Mouse (Mus musculus) limb, embryonic 13.5 days (tissue): ENCODE measurements around the gene Znrf2. TPM values are rescaled to one million over a fixed set of nuclear protein-coding genes. Genes with fewer than 3 reads are reported as not detected.

Source experiments
- ATAC-seq: fragments of 200-750 bp; cut with Nextera tagmentation; 2 replicates; pipeline ENCODE4 v1.8.0; 2017; ENCODE audit warnings: low read depth, moderate number of reproducible peaks, moderate TSS enrichment; ENCODE audit not compliant: low FRiP score
- H3K27ac ChIP-seq: fragments of 300-500 bp; sonication (generic); 2 replicates; pipeline ENCODE4 v1.5.1; 2015; ENCODE audit warnings: inconsistent platforms, mild to moderate bottlenecking, moderate library complexity
- H3K27me3 ChIP-seq: fragments of 300-500 bp; sonication (generic); 2 replicates; pipeline ENCODE4 v1.6.1; 2015; ENCODE audit warnings: mild to moderate bottlenecking, inconsistent platforms
- H3K36me3 ChIP-seq: fragments of 300-500 bp; sonication (generic); 2 replicates; pipeline ENCODE4 v1.6.1; 2015; ENCODE audit warnings: inconsistent platforms, mild to moderate bottlenecking, moderate library complexity
- H3K4me1 ChIP-seq: fragments of 300-500 bp; sonication (generic); 2 replicates; pipeline ENCODE4 v1.6.1; 2015; ENCODE audit warnings: inconsistent platforms
- H3K4me2 ChIP-seq: fragments of 300-500 bp; sonication (generic); replicated peaks from 2 replicates; pipeline ENCODE4 v1.6.1; 2015; ENCODE audit warnings: inconsistent platforms, mild to moderate bottlenecking, moderate library complexity
- H3K4me3 ChIP-seq: fragments of 300-500 bp; sonication (generic); 2 replicates; pipeline ENCODE4 v1.5.1; 2015; ENCODE audit warnings: moderate library complexity, mild to moderate bottlenecking, inconsistent platforms
- H3K9ac ChIP-seq: fragments of 300-500 bp; sonication (generic); 2 replicates; pipeline ENCODE4 v1.6.1; 2015; ENCODE audit warnings: mild to moderate bottlenecking, inconsistent platforms
- H3K9me3 ChIP-seq: fragments of 300-500 bp; sonication (generic); 2 replicates; pipeline ENCODE4 v1.6.1; 2016; ENCODE audit warnings: inconsistent platforms
- WGBS: fragments of 180-500 bp; shearing (Covaris S2); methylation state at CpG from one replicate; pipeline ENCODE4 v1.1.7; 2015; 5-methylcytosine and 5-hydroxymethylcytosine counted together
- polyA plus RNA-seq: library from polyadenylated mRNA; unstranded; fragments of >200 nt; fragmentation: Nextera tagmentation; extraction: Ambion mirVana; gene quantifications from 2 replicates; pipeline ENCODE4 v1.2.1, GENCODE M21; 2015

Gene Znrf2
- 2.9 and 3.1 TPM in 2 replicates for polyA plus RNA-seq

- H3K4me2 ChIP-seq, result peak within 1 kb of the TSS; percentile 73
- WGBS, result under 1% methylated on average over 67 of the region's 88 CpGs
Measured at GRCm38 (mm10) chr6:54816388-54817065, at the start of gene Znrf2. Gene Znrf2, plus strand, starts transcription at chr6:54816916.

GRCm38 (mm10) chr6:54767746-54768145, 49.0 kb upstream of the Znrf2 start:
- no peak overlapping the region for H3K9ac ChIP-seq
- no peak overlapping the region for H3K27ac ChIP-seq
- no peak overlapping the region for H3K4me2 ChIP-seq
- no peaks in the 10 kb centered on the region for H3K36me3 ChIP-seq
- no peak for ATAC-seq
- H3K27me3 ChIP-seq, result no peaks in the 10 kb centered on the region
- 45% methylated on average over 4 of the region's 4 CpGs for WGBS
- H3K4me1 ChIP-seq, result peaks cover 8% of the 10 kb centered on the region
- no peaks in the 10 kb centered on the region for H3K9me3 ChIP-seq
- no peak overlapping the region for H3K4me3 ChIP-seq

More at GRCm38 (mm10) chr6:54816388-54817065, at the start of gene Znrf2:
- Histone ChIP-seq H3K9ac (peak within 1 kb of the TSS; percentile 91), H3K4me3 (peak within 1 kb of the TSS; percentile 82), H3K36me3 (no peaks in the 10 kb centered on the region), H3K4me1 (peaks cover 25% of the 10 kb centered on the region), H3K9me3 (no peaks in the 10 kb centered on the region), H3K27ac (peak within 1 kb of the TSS; percentile 95), H3K27me3 (no peaks in the 10 kb centered on the region)
- ATAC-seq, result peak; percentile 99

GRCm38 (mm10) chr6:54770766-54771165, 46.0 kb upstream of the Znrf2 start:
- WGBS, result 79% methylated on average over 4 of the region's 4 CpGs

GRCm38 (mm10) chr6:54771171-54771570, 45.5 kb upstream of the Znrf2 start:
- Histone ChIP-seq H3K27ac (no peak overlapping the region), H3K4me3 (no peak overlapping the region), H3K9me3 (no peaks in the 10 kb centered on the region), H3K4me2 (no peak overlapping the region), H3K9ac (no peak overlapping the region), H3K36me3 (no peaks in the 10 kb centered on the region), H3K4me1 (no peaks in the 10 kb centered on the region), H3K27me3 (no peaks in the 10 kb centered on the region)
- peak; percentile 76 for ATAC-seq
- WGBS, result 66% methylated on average over 8 of the region's 8 CpGs

More at GRCm38 (mm10) chr6:54770766-54771165, 46.0 kb upstream of the Znrf2 start:
- H3K9ac ChIP-seq, result no peak overlapping the region
- H3K4me2 ChIP-seq, result no peak overlapping the region
- ATAC-seq, result no peak
- no peaks in the 10 kb centered on the region for H3K9me3 ChIP-seq
- no peaks in the 10 kb centered on the region for H3K27me3 ChIP-seq
- H3K4me1 ChIP-seq, result no peaks in the 10 kb centered on the region
- H3K4me3 ChIP-seq, result no peak overlapping the region
- H3K27ac ChIP-seq, result no peak overlapping the region
- H3K36me3 ChIP-seq, result no peaks in the 10 kb centered on the region

- H3K27me3 ChIP-seq, result no peaks in the 10 kb centered on the region
Measured at GRCm38 (mm10) chr6:54772078-54772477, 44.6 kb upstream of the Znrf2 start.

GRCm38 (mm10) chr6:54775739-54776138, 41.0 kb upstream of the Znrf2 start:
- Histone ChIP-seq H3K4me1 (no peaks in the 10 kb centered on the region), H3K27ac (no peak overlapping the region), H3K9me3 (no peaks in the 10 kb centered on the region), H3K9ac (no peak overlapping the region), H3K4me2 (no peak overlapping the region), H3K27me3 (no peaks in the 10 kb centered on the region), H3K4me3 (no peak overlapping the region), H3K36me3 (no peaks in the 10 kb centered on the region)
- no peak for ATAC-seq

More at GRCm38 (mm10) chr6:54772078-54772477, 44.6 kb upstream of the Znrf2 start:
- no peak overlapping the region for H3K4me2 ChIP-seq
- H3K9ac ChIP-seq, result no peak overlapping the region
- no peaks in the 10 kb centered on the region for H3K9me3 ChIP-seq
- no peak overlapping the region for H3K27ac ChIP-seq
- no peaks in the 10 kb centered on the region for H3K4me1 ChIP-seq
- WGBS, result 93% methylated on average over 5 of the region's 5 CpGs
- no peak overlapping the region for H3K4me3 ChIP-seq
- ATAC-seq, result no peak
- no peaks in the 10 kb centered on the region for H3K36me3 ChIP-seq

- H3K9ac ChIP-seq, result no peak overlapping the region
- H3K36me3 ChIP-seq, result no peaks in the 10 kb centered on the region
- no peaks in the 10 kb centered on the region for H3K27me3 ChIP-seq
- H3K4me2 ChIP-seq, result no peak overlapping the region
- no peaks in the 10 kb centered on the region for H3K9me3 ChIP-seq
- H3K4me1 ChIP-seq, result no peaks in the 10 kb centered on the region
- WGBS, result 49% methylated on average over 8 of the region's 8 CpGs
- no peak overlapping the region for H3K27ac ChIP-seq
- no peak overlapping the region for H3K4me3 ChIP-seq
- ATAC-seq, result no peak
Measured at GRCm38 (mm10) chr6:54777661-54778060, 39.1 kb upstream of the Znrf2 start.

- Histone ChIP-seq H3K4me3 (no peak overlapping the region), H3K4me1 (no peaks in the 10 kb centered on the region), H3K4me2 (no peak overlapping the region), H3K9ac (no peak overlapping the region), H3K27me3 (no peaks in the 10 kb centered on the region), H3K27ac (no peak overlapping the region), H3K36me3 (no peaks in the 10 kb centered on the region), H3K9me3 (no peaks in the 10 kb centered on the region)
- ATAC-seq, result no peak
- 66% methylated on average over 5 of the region's 5 CpGs for WGBS
Measured at GRCm38 (mm10) chr6:54779968-54780367, 36.7 kb upstream of the Znrf2 start.

- Histone ChIP-seq H3K27me3 (no peaks in the 10 kb centered on the region), H3K9me3 (no peaks in the 10 kb centered on the region), H3K4me1 (no peaks in the 10 kb centered on the region), H3K4me2 (no peak overlapping the region), H3K36me3 (no peaks in the 10 kb centered on the region), H3K9ac (no peak overlapping the region), H3K27ac (no peak overlapping the region), H3K4me3 (no peak overlapping the region)
- 78% methylated on average over 5 of the region's 5 CpGs for WGBS
- ATAC-seq, result no peak
Measured at GRCm38 (mm10) chr6:54780569-54781304, 36.0 kb upstream of the Znrf2 start.

- Histone ChIP-seq H3K36me3 (no peaks in the 10 kb centered on the region), H3K27me3 (no peaks in the 10 kb centered on the region), H3K9me3 (no peaks in the 10 kb centered on the region), H3K4me1 (no peaks in the 10 kb centered on the region), H3K27ac (no peak overlapping the region), H3K9ac (no peak overlapping the region), H3K4me3 (no peak overlapping the region), H3K4me2 (no peak overlapping the region)
- ATAC-seq, result no peak
- WGBS, result 79% methylated on average over 6 of the region's 6 CpGs
Measured at GRCm38 (mm10) chr6:54781881-54782280, 34.8 kb upstream of the Znrf2 start.

GRCm38 (mm10) chr6:54785098-54785730, 31.5 kb upstream of the Znrf2 start:
- Histone ChIP-seq H3K36me3 (no peaks in the 10 kb centered on the region), H3K4me3 (no peak overlapping the region), H3K4me2 (no peak overlapping the region), H3K9me3 (no peaks in the 10 kb centered on the region), H3K27ac (no peak overlapping the region), H3K9ac (no peak overlapping the region), H3K4me1 (no peaks in the 10 kb centered on the region), H3K27me3 (no peaks in the 10 kb centered on the region)
- 76% methylated on average over 5 of the region's 5 CpGs for WGBS
- ATAC-seq, result no peak

GRCm38 (mm10) chr6:54786766-54787165, 29.9 kb upstream of the Znrf2 start:
- Histone ChIP-seq H3K4me1 (no peaks in the 10 kb centered on the region), H3K27ac (no peak overlapping the region), H3K4me3 (no peak overlapping the region), H3K4me2 (no peak overlapping the region), H3K9ac (no peak overlapping the region), H3K9me3 (no peaks in the 10 kb centered on the region), H3K36me3 (no peaks in the 10 kb centered on the region), H3K27me3 (no peaks in the 10 kb centered on the region)
- no peak for ATAC-seq
- 90% methylated on average over 5 of the region's 5 CpGs for WGBS
